Mouse (Mus musculus) brain, adult 10 weeks (tissue): Measurements from ENCODE around the gene Dck. TPM values are rescaled to one million over a fixed set of nuclear protein-coding genes. Genes with fewer than 3 reads are reported as not detected.

Experiments
- polyA plus RNA-seq: library from polyadenylated mRNA; stranded (reverse); fragments of 350-450 nt; fragmentation: Illumina TruSeq; extraction: RNeasy Lipid Tissue Mini Kit (QIAGEN cat#74804); gene quantifications from one replicate; pipeline ENCODE4 v1.2.3, GENCODE M21; 2015; ENCODE audit warnings: low read depth, low replicate concordance

Gene Dck
- polyA plus RNA-seq: 21.9 TPM

DNA sequence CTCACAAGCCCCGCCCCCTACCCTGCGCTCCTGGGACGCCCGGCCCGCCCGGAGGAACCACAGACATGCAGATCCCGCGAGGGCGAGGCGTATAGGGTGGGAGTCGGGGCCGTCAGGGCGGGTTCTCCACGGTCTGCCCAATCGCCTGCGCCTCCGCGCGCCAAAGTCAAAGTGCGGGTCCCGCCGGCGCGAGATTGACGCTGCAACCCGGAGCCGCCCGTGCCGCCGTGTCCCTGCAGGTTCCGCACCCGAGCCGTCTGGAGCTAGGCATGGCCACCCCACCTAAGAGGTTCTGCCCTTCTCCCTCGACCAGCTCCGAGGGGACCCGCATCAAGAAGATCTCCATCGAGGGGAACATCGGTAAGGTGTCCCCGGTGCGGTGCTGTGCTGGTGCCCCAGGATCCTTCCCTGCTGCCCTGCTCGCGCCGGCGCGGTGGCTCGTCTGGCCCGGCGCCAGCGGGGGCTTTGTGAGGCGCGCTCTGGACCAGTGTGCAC lies at the start of gene Dck:
TSS of gene Dck (plus strand) at position 10 of the 495 bp plus-strand sequence.

DNA sequence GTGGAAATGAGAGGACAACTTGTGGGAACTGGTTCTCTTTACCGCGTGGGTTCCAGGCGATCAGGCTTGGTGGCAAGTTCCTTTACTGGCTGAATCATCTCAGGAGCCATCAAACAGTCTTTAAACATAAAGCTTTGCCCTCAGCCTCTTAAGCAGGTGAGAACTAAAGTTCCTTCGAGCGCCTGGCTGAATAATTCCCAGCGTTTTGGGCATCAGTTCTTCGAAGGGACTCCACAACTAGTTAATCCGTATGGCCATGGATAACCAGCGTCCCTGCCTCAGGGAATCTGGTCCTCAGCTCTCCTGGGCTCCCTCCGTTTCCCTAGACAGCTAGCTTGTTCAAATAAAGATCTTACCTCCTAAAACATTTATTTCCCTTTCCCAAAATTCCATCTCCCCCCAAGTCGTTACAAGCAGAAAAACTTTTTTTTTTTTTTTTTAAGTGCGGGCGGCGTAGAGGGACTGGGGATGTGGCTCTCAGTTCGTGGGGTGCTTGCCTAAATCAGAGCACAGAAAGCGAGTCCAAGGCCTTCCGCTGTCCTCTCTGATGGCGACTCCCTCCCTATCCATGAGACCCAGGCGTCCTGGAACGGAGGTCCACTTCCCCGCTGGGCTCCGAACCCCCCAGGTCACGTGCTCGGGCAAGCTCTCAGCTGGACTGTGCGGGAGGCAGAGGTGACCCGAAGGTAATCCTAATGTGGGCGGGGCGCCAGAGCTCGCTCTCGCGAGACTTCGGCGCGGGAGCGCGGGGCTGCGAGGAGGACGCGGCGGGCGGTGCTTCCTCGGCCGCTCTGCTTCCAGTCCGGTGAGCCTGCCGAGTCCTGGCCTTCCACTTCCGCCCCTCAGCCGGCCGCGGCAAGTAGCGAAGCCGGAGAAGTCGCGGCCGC lies 44.4 kb upstream of the Dck start, which contains the start of gene Mob1b:
TSS of gene Mob1b (plus strand) at position 740 of the 887 bp plus-strand sequence.

Other genes starting within 250 kb of the Dck start
- 0.74 TPM for gene Jchain, start 237.1 kb upstream of the Dck start, polyA plus RNA-seq
- gene Utp3, start 210.5 kb upstream of the Dck start, polyA plus RNA-seq: 35.0 TPM
- gene Rufy3, start 200.0 kb upstream of the Dck start, polyA plus RNA-seq: 182 TPM
- gene Grsf1, start 88.8 kb upstream of the Dck start, polyA plus RNA-seq: 127 TPM
- 13.1 TPM for gene Mob1b, start 44.1 kb upstream of the Dck start, polyA plus RNA-seq
- gene Slc4a4, start 121.8 kb downstream of the Dck start, polyA plus RNA-seq: 65.3 TPM